Mouse (Mus musculus) heart, embryonic 15.5 days (tissue): ENCODE results near the gene Dzip1. TPM values are rescaled to one million over a fixed set of nuclear protein-coding genes. Genes with fewer than 3 reads are reported as not detected.

Experiments
- ATAC-seq: fragments of 200-750 bp; cut with Nextera tagmentation; replicated peaks from 2 replicates; pipeline ENCODE4 v1.8.0; 2017; ENCODE audit warnings: low read depth, moderate TSS enrichment; ENCODE audit not compliant: insufficient number of reproducible peaks, insufficient read depth, low FRiP score
- H3K27ac ChIP-seq: fragments of 300-500 bp; sonication (generic); 2 replicates; pipeline ENCODE4 v1.5.1; 2015; ENCODE audit warnings: mild to moderate bottlenecking, inconsistent platforms
- H3K27me3 ChIP-seq: fragments of 300-500 bp; sonication (generic); 2 replicates; pipeline ENCODE4 v1.6.1; 2015; ENCODE audit warnings: inconsistent platforms
- H3K36me3 ChIP-seq: fragments of 300-500 bp; sonication (generic); 2 replicates; pipeline ENCODE4 v1.6.1; 2015; ENCODE audit warnings: mild to moderate bottlenecking, inconsistent platforms
- H3K4me1 ChIP-seq: fragments of 300-500 bp; sonication (generic); replicated peaks from 2 replicates; pipeline ENCODE4 v1.6.1; 2015; ENCODE audit warnings: inconsistent platforms
- H3K4me2 ChIP-seq: fragments of 300-500 bp; sonication (generic); 2 replicates; pipeline ENCODE4 v1.6.1; 2015; ENCODE audit warnings: inconsistent platforms, mild to moderate bottlenecking, moderate library complexity
- H3K4me3 ChIP-seq: fragments of 300-500 bp; sonication (generic); 2 replicates; pipeline ENCODE4 v1.5.1; 2015; ENCODE audit warnings: mild to moderate bottlenecking, inconsistent platforms
- H3K9ac ChIP-seq: fragments of 300-500 bp; sonication (generic); 2 replicates; pipeline ENCODE4 v1.6.1; 2015; ENCODE audit warnings: mild to moderate bottlenecking, inconsistent platforms
- H3K9me3 ChIP-seq: fragments of 300-500 bp; sonication (generic); replicated peaks from 2 replicates; pipeline ENCODE4 v1.6.1; 2016; ENCODE audit warnings: inconsistent platforms
- WGBS: fragments of 180-500 bp; shearing (Covaris S2); methylation state at CpG from one replicate; pipeline ENCODE4 v1.1.7; 2015; ENCODE audit warnings: mixed read lengths; 5-methylcytosine and 5-hydroxymethylcytosine counted together
- polyA plus RNA-seq: library from polyadenylated mRNA; unstranded; fragments of >200 nt; fragmentation: Nextera tagmentation; extraction: Ambion mirVana; gene quantifications from 2 replicates; pipeline ENCODE4 v1.2.1, GENCODE M21; 2015

Gene Dzip1
- polyA plus RNA-seq = 4.8 and 7.7 TPM in 2 replicates

GRCm38 (mm10) chr14:118924673-118925615 lies at the start of gene Dzip1:
TSS of gene Dzip1 (minus strand) at chr14:118925460.
- Histone ChIP-seq H3K4me2 (peak within 1 kb of the TSS; percentile 94), H3K27ac (peak within 1 kb of the TSS; percentile 60), H3K4me1 (peaks cover 31% of the 10 kb centered on the region), H3K36me3 (no peaks in the 10 kb centered on the region), H3K4me3 (peak within 1 kb of the TSS; percentile 68), H3K9ac (peak within 1 kb of the TSS; percentile 54), H3K27me3 (peaks cover 12% of the 10 kb centered on the region; the same call in 1 of the 2 replicates), H3K9me3 (no peaks in the 10 kb centered on the region)
- 1% methylated on average over 55 of the region's 55 CpGs for WGBS
- ATAC-seq = peak; percentile 82

DNA sequence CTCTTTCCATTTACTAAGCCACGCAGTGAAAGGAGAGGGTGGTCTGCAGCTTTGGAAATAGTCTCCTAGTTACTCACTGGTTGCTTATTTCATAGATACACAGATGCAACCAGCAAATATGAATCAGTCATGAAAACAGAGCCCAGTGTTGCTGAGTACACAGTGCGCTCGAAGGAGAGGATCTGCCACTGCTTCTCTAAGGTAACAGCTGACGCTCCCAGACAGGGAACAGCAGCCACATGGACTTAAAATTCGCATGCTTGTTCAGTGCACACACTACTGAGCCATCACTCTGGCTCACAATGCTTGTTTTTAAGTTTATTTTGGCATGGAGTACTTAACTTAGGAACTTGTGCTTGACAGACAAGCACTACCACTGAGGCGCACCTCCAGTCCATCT lies 47.0 kb upstream of the Dzip1 start:
- H3K36me3 ChIP-seq = peaks cover 80% of the 10 kb centered on the region
- no peak overlapping the region for H3K9ac ChIP-seq
- 88% methylated on average over 6 of the region's 6 CpGs for WGBS
- H3K27ac ChIP-seq = no peak overlapping the region
- H3K27me3 ChIP-seq = no peaks in the 10 kb centered on the region
- H3K4me1 ChIP-seq = no peaks in the 10 kb centered on the region
- no peaks in the 10 kb centered on the region for H3K9me3 ChIP-seq
- no peak overlapping the region for H3K4me3 ChIP-seq
- H3K4me2 ChIP-seq = no peak overlapping the region
- no peak for ATAC-seq

DNA sequence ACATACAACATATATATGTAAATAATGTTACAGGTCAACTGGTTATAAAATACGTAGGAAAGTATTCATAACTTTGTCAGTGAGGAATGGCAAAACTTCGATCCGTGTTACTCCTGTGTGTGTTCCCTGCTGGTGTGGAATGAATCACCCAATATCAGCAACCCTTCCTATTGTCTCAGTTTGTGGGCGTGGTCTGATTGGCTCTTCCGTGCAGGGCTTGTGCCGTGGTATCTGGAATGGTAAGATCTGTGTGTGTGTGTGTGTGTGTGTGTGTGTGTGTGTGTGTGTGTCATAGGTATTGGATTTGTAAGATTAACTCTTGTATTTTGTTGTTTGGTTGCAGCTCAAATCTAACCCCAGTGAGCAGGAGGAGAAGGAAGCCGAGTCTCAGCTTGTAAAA lies 42.4 kb upstream of the Dzip1 start:
- Histone ChIP-seq H3K27ac (no peak overlapping the region), H3K9ac (no peak overlapping the region), H3K36me3 (peaks cover 37% of the 10 kb centered on the region), H3K27me3 (no peaks in the 10 kb centered on the region), H3K9me3 (no peaks in the 10 kb centered on the region), H3K4me2 (no peak overlapping the region), H3K4me3 (no peak overlapping the region), H3K4me1 (no peaks in the 10 kb centered on the region)
- WGBS = 83% methylated on average over 7 of the region's 7 CpGs
- ATAC-seq = no peak

GRCm38 (mm10) chr14:118965356-118966000 lies 40.2 kb upstream of the Dzip1 start:
- H3K4me3 ChIP-seq = no peak overlapping the region
- no peak overlapping the region for H3K27ac ChIP-seq
- H3K27me3 ChIP-seq = no peaks in the 10 kb centered on the region
- H3K4me2 ChIP-seq = no peak overlapping the region
- H3K36me3 ChIP-seq = peaks cover 32% of the 10 kb centered on the region
- 75% methylated on average over 4 of the region's 4 CpGs for WGBS
- ATAC-seq = no peak
- no peak overlapping the region for H3K9ac ChIP-seq
- no peaks in the 10 kb centered on the region for H3K4me1 ChIP-seq
- H3K9me3 ChIP-seq = no peaks in the 10 kb centered on the region

GRCm38 (mm10) chr14:118958010-118958409 lies 32.8 kb upstream of the Dzip1 start:
- no peak for ATAC-seq

DNA sequence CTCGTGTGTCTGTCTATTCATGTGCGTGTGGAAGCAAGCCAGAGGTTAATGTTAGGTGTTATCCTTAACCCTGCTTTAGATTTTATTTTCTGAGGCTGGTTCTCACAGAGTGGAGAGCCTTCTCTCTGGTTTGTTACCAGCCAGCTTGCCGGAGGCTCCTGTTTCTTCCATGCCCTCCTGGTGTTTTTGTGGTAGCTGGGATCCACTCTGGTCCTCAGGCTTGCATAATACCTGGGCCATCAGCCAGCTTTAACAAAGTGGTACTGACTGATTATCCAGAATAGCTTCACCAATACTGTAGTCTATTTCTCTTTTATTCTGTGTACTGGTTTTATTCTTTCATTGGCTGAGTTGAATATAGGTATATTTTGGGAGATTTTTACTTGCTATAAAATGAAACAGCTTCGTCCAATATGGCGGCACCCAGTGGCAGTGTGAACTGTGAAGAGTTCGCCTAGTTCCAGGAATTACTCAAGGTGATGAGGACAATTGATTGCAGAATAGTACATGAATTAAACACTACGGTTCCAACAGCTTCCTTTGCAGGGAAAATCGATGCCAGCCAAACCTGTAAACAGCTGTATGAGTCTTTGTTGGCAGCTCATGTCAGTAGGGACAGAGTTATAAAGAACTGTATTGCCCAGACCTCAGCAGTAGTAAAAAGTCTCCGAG lies 26.8 kb upstream of the Dzip1 start:
- no peak for ATAC-seq
- Histone ChIP-seq H3K9ac (no peak overlapping the region), H3K27ac (no peak overlapping the region), H3K36me3 (peaks cover 26% of the 10 kb centered on the region), H3K4me2 (no peak overlapping the region), H3K9me3 (no peaks in the 10 kb centered on the region), H3K4me1 (peaks cover 3% of the 10 kb centered on the region; the same call in 1 of the 2 replicates), H3K4me3 (no peak overlapping the region), H3K27me3 (no peaks in the 10 kb centered on the region)
- WGBS = 92% methylated on average over 9 of the region's 9 CpGs

More at GRCm38 (mm10) chr14:118958010-118958409, 32.8 kb upstream of the Dzip1 start:
- H3K9ac ChIP-seq = no peak overlapping the region
- H3K36me3 ChIP-seq = peaks cover 59% of the 10 kb centered on the region
- H3K27ac ChIP-seq = no peak overlapping the region
- H3K4me1 ChIP-seq = no peaks in the 10 kb centered on the region
- H3K4me3 ChIP-seq = no peak overlapping the region
- no peaks in the 10 kb centered on the region for H3K9me3 ChIP-seq
- H3K27me3 ChIP-seq = no peaks in the 10 kb centered on the region
- WGBS = 77% methylated on average over 3 of the region's 3 CpGs
- H3K4me2 ChIP-seq = no peak overlapping the region

DNA sequence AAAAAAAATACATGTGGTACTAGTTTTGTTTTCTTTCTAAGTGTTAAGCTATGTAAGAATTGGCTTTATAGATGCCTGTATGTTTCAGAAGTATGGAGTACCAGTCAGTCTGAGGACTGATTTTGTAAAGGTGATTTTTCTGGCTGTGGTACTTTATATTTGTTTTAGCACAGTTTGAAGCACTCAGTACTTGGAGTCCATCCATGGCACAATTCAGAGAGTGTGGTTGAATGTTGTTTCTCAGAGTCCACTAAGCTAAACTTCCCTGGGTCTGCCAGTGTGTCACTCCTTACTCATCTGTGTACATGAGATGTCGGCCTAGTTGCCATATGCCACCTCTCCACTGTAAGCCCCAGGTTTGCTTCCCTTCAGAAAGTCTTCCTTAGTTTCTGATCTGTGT lies 23.6 kb upstream of the Dzip1 start:
- 87% methylated on average over 1 of the region's 1 CpGs for WGBS
- Histone ChIP-seq H3K27ac (no peak overlapping the region), H3K4me1 (peaks cover 7% of the 10 kb centered on the region; the same call in 1 of the 2 replicates), H3K4me3 (no peak overlapping the region), H3K4me2 (no peak overlapping the region), H3K36me3 (peaks cover 6% of the 10 kb centered on the region), H3K27me3 (no peaks in the 10 kb centered on the region), H3K9ac (no peak overlapping the region), H3K9me3 (no peaks in the 10 kb centered on the region)
- no peak for ATAC-seq

GRCm38 (mm10) chr14:118944702-118945101 lies 19.4 kb upstream of the Dzip1 start:
- no peaks in the 10 kb centered on the region for H3K9me3 ChIP-seq
- no peak overlapping the region for H3K27ac ChIP-seq
- H3K27me3 ChIP-seq = no peaks in the 10 kb centered on the region
- H3K4me2 ChIP-seq = no peak overlapping the region
- ATAC-seq = no peak
- no peak overlapping the region for H3K9ac ChIP-seq
- peaks cover 22% of the 10 kb centered on the region for H3K4me1 ChIP-seq
- H3K4me3 ChIP-seq = no peak overlapping the region
- WGBS = 72% methylated on average over 2 of the region's 2 CpGs
- no peaks in the 10 kb centered on the region for H3K36me3 ChIP-seq

DNA sequence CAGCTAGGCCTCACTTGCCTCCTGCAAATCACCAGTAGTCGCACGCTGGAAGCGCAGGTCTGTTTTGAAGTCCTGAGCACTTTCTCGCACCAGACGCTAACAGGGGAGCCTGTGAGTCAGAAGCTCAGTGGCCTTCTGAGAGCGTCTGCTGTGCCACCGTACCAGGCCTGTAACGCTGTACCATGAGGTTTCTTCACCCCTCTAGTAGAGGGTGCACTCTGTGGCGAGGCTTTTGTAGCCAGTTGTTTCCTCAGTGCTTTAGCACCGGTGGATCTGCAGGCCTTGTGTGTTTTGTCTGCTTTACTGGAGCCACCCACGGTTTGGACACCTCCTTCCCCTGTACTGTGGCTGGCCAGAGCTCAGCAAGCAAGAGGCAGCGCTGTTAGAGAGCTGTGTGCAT lies 16.8 kb upstream of the Dzip1 start:
- ATAC-seq = no peak

GRCm38 (mm10) chr14:118940796-118941495 lies 15.7 kb upstream of the Dzip1 start:
- peaks cover 37% of the 10 kb centered on the region for H3K4me1 ChIP-seq
- no peak overlapping the region for H3K9ac ChIP-seq
- no peaks in the 10 kb centered on the region for H3K27me3 ChIP-seq
- no peak overlapping the region for H3K4me3 ChIP-seq
- no peak overlapping the region for H3K4me2 ChIP-seq
- 64% methylated on average over 4 of the region's 4 CpGs for WGBS
- ATAC-seq = no peak
- H3K27ac ChIP-seq = no peak overlapping the region
- no peaks in the 10 kb centered on the region for H3K36me3 ChIP-seq
- no peaks in the 10 kb centered on the region for H3K9me3 ChIP-seq

More for the DNA sequence above, 16.8 kb upstream of the Dzip1 start:
- no peaks in the 10 kb centered on the region for H3K36me3 ChIP-seq
- H3K27me3 ChIP-seq = no peaks in the 10 kb centered on the region
- no peak overlapping the region for H3K4me3 ChIP-seq
- H3K4me1 ChIP-seq = peaks cover 33% of the 10 kb centered on the region
- H3K9ac ChIP-seq = no peak overlapping the region
- H3K9me3 ChIP-seq = no peaks in the 10 kb centered on the region
- 57% methylated on average over 12 of the region's 12 CpGs for WGBS
- no peak overlapping the region for H3K27ac ChIP-seq
- no peak overlapping the region for H3K4me2 ChIP-seq

- H3K4me2 ChIP-seq = peak overlapping the region; percentile 80
- no peak for ATAC-seq
- H3K27me3 ChIP-seq = no peaks in the 10 kb centered on the region
- H3K4me3 ChIP-seq = peak overlapping the region; percentile 86
- peak overlapping the region; percentile 97 for H3K9ac ChIP-seq
- under 1% methylated on average over 7 of the region's 7 CpGs for WGBS
- peak overlapping the region; percentile 92 for H3K27ac ChIP-seq
- no peaks in the 10 kb centered on the region for H3K9me3 ChIP-seq
- peaks cover 33% of the 10 kb centered on the region for H3K4me1 ChIP-seq
- H3K36me3 ChIP-seq = no peaks in the 10 kb centered on the region
Measured at GRCm38 (mm10) chr14:118938551-118938950, 13.3 kb upstream of the Dzip1 start.
